Mouse (Mus musculus): ENCODE measurements at regions not wholly inside any gene's neighbourhood (a gene's known extent, or its start where the extent isn't known, plus 50 kb on each side); places are given as distances from the start of the nearest gene placed in this dataset.
A peak's percentile ranks its signal among the peaks of the same experiment; 100 is the strongest.

- DNase-seq, result no peak
Measured at GRCm38 (mm10) chr9:84295891-84296290, 370.9 kb downstream of the Bckdhb start.

DNA sequence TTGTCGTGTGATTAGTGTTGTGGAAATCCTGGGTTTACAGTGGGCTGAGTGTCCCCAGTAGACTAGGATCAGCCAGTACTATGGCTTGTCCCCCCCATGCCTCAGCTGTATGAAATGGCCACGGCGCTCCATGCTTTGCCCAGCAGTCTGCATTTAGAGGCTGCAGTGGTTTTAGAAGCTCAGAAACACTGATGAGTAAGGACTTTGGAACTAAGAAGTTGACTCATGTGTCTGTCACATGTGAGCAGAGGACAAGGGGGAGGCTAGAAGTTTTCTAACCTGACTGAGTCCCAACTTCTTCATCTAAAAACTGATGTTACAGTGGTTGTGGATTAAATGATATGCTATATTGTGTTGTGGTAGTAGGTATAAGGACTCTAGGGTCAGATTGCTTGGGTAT lies 371.5 kb downstream of the Bckdhb start:
- no peak for DNase-seq

DNA sequence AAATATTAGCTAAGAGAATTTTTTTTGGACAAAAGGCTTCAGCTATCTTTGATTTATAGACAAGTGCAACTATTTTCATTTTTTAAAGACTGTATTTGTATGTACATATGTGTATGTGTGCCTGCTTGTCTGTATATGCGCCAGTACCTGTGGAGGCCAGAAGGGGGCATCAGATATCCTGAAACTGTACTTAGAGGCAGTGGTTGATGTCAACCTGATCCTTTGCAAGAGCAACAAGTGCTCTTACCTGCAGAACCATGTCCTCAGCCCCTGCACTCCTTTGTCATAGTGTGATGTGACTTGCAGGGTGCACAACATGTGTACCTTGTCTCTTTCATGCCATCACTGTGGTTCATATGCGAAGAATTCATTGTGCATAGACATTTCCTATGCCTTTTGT lies 379.5 kb downstream of the Bckdhb start:
- no peak for DNase-seq

GRCm38 (mm10) chr9:84318811-84319210 lies 393.9 kb downstream of the Bckdhb start:
- no peak for DNase-seq

- DNase-seq, result no peak
Measured at GRCm38 (mm10) chr9:84319338-84319737, 394.4 kb downstream of the Bckdhb start.

GRCm38 (mm10) chr9:84323145-84323544 lies 398.2 kb downstream of the Bckdhb start:
- peak; percentile 13 for DNase-seq

DNA sequence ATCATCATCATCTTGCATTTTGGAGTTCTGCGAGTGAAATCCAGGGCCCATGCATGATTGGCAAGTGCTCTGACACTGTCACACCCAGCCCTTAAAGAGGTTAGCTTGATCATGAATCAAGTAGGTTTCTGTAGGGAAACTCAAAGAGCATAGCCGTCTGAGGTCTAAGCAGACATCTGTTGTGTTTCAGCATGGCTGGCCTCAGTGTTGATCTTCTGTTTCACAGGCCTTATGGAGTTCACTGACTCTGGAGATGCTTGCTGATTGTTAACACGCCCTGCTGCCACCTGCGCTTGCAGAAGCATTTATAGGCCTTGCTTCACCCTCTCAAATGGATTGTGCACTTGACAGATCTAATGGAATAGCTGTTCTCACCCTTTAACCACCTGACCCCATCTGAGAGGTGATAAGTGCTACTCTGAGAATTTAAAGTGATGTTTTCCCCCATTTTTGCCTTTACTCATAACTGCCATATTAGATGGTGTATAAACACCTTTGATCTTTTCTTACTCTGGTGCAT lies 406.2 kb downstream of the Bckdhb start:
- DNase-seq, result no peak

DNA sequence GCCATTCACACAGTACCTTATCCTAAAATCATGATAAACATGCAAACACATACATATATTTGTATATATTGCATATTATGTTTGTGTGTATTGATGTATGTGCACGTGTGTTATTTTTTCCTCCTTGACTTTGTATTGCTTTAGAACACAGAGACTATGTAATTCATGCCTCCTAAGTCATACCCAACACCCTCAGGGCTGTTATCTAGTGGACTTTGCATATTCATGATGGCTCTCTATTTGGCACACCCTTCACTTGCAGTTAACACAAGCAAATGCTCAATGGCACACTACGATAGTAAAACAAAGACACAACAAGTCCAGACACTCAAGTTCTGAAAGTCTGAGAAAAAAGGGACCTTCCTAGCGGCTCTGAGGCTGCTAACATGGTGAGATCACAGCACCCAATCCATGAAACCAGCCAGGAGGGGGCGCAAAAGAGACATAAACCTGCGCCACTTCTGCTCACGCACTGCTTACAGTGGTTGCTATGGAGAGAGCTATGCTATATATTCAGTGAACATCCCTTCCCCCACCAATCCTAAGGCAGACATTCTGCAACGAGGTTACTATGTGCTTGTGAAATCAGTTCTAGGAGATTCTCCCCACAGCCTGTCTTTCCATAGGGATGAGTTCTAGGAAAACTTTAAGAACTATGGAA lies 418.6 kb downstream of the Bckdhb start:
- DNase-seq, result peak; percentile 87

- DNase-seq, result no peak
Measured at GRCm38 (mm10) chr9:84350223-84350622, 425.3 kb downstream of the Bckdhb start.

GRCm38 (mm10) chr9:84354409-84354808 lies 429.5 kb downstream of the Bckdhb start:
- DNase-seq, result no peak

GRCm38 (mm10) chr9:84356167-84356566 lies 431.2 kb downstream of the Bckdhb start:
- no peak for DNase-seq

DNA sequence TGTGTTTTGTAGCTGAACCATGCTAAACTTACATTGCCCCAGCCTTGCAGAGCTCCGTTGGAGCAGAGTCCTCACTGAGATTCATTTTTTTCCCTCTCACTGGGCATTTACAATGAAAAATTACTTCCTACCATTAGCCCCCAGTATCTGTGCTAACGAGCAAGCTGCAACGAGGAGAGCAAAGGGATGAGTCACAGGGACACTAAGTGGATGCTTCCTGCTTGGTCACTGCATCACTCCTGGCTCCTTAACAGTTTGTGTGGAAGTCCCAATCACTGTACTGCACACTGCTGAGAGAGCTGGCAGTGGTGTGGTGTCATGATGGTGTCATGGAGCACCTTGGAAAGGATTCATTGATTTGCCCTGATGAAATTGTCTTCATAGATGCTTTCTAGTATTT lies 434.9 kb downstream of the Bckdhb start:
- DNase-seq, result no peak

- DNase-seq, result no peak
Measured at GRCm38 (mm10) chr9:84360484-84360883, 435.5 kb downstream of the Bckdhb start.

GRCm38 (mm10) chr9:84363478-84363877 lies 438.5 kb downstream of the Bckdhb start:
- no peak for DNase-seq

DNA sequence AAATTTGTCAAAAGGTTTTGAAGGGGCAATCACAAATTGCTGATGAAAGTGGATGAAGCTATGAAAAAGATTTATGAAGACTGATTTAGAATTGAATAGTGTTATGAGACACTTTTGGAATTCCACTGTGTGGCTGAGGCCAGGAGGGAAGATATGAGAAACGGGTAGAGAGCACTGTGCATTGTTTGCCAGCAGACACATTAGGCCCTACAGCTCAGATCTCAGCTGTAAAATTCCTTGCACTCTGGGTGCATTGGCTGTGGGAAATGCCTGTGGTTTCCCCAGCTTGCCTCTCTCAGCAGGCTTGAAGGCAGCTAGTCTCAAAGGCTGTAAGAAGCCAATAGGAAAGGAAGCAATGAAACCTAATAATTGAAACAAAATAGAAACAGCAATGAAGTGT lies 444.3 kb downstream of the Bckdhb start:
- no peak for DNase-seq

- DNase-seq, result no peak
Measured at GRCm38 (mm10) chr9:84370260-84370659, 445.3 kb downstream of the Bckdhb start.

DNA sequence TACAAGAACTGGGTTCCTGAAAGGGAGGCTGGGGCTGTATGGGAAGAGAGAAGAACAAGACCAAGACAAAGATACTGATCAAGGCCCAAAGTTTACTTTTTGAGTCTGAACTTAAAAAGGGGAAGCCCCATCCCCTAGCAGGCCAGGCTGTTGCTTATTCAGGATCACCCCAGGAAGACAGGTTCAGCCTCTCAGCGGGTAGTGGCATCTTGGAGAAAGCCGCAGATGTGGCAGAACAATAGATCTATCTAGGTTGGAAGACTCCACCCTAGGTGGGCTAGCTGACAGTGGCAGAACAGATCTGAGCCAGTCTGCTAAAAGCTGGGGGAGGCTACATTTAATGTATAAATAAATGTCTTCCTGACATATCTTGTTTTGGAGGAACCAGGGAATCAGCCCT lies 450.8 kb downstream of the Bckdhb start:
- no peak for DNase-seq

- DNase-seq, result no peak
Measured at GRCm38 (mm10) chr9:84376621-84377020, 451.7 kb downstream of the Bckdhb start.

DNA sequence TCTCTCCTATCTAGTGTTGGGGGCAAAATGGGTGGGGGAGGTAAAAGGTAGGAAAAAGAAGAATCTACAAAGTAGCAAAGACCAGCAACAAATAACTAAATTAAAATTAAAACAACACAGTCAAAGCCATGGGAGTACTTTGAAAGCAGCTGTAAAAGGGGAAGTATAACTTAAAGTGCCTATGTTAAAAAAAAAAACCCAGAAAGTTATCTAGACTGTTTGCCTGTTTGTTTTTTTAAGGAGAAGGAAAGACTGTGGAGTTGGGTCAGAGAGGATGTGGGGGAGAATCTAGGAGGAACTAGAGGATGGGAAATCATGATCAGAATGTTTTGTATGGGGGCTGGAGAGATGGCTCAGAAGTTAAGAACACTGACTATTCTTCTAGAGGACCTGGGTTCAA lies 457.0 kb downstream of the Bckdhb start:
- no peak for DNase-seq

DNA sequence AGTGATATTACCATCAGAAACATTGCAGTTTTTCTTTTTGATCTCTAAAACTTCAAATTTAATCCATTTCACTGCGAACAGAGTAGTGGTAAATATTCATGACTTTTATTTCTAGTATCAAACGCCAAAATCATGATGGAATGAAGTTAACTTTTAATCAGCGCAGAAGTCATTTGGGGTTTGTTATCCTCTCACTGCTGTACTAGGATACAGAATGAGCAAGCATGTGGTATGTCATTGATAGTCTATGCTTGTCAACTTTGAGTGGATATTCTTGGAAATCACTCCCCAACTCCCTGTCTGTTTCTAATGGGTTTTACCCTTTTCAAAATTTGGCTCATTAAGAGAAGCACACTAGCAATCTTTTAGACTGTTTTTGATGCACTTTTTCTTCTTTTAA lies 464.9 kb downstream of the Bckdhb start:
- DNase-seq, result no peak

DNA sequence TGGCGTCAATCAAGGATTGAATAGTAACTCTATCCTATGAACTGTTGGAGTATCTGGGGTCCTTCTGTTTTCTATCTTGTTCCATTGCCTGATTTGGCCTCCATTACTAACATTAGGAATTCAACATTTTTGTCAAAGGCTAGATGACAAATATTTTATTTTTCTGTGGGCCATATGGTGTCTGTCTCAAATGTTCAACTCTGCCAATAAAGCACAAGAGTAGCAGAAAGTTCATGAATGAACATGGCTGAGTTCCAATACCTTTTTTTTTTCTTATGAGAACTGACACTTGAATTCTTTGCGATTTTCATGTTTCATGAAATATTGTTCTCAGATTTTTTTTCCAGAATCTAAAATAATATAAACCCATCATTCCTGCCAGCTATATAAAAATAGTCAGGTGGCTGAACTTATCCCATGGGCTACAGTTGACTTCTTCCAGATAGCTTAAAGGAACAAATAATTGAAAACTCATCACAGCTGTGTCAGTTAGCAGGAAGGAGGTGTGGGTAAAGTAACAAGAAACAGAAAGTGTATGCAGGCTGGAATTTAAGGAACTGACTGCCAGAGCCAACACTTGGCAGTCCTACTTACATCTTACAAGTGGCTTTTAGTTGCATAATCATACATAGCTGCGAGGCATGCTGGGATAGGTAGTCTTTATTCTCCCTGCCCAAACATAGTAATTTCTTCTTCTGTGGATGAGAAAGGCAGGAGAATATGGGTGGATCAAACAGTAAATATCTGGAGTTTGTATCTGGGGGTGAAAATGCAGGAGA lies 469.8 kb downstream of the Bckdhb start:
- peak; percentile 3 for DNase-seq

- no peak for DNase-seq
Measured at GRCm38 (mm10) chr9:84399481-84399880, 474.5 kb downstream of the Bckdhb start.

DNA sequence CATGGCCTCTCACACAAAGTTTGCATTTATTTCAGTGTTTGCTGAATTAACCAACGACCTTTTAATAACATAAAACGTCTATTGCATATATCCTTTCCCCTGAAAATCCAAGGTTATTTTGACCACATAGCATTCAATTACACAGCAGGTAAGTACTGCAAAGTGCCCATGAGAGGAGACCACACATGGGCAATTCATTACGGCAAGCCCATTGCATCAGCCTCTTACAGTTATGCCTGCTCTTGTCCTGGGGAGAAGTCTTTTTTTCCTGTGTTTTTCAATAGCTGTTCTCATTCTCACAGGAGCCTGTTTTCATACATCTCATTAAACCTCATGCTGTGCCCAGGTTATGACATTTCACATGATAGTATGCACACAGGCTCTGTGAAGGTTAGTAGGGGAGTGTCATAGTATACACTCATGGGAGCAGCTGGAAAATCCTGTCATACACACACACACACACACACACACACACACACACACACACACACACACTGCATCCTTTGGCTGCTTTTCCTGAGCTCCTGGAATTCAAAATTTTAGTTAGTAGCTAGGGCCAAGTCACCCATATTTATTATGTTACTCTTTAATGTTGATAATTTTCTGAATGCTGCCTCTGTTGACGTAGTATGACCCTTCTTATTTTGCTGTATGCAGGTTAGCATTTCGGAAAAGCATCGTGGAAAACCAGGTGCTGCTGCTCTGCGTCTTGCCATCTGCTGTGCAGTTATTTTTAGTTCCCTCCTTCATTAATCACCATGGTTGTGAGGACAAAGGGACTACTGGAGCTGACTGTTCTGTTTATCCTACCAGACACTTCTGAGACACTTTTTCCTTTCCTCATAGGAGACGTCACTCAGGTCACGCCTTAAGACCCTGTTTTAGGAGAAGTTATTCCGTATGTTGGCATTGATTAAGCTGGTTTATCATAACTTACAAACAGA lies 483.6 kb downstream of the Bckdhb start:
- DNase-seq, result no peak

Data from adrenal gland, postnatal 10 days (tissue).